Mouse (Mus musculus): Measurements from ENCODE around the gene 4930451I11Rik. TPM values are rescaled to one million over a fixed set of nuclear protein-coding genes. Genes with fewer than 3 reads are reported as not detected.

4930451I11Rik gene
- polyA plus RNA-seq, 1 experiment from 2014 or later = not detected

- H3K9ac ChIP-seq = no peak overlapping the region
- 86% methylated on average over 7 of the region's 7 CpGs for WGBS
- H3K27me3 ChIP-seq = no peaks in the 10 kb centered on the region
- no peak for ATAC-seq (ENCODE audit: low FRiP score)
- no peaks in the 10 kb centered on the region for H3K9me3 ChIP-seq
- H3K4me3 ChIP-seq = no peak overlapping the region
- H3K4me2 ChIP-seq = no peak overlapping the region
- H3K36me3 ChIP-seq = peaks cover 59% of the 10 kb centered on the region
- no peak overlapping the region for H3K27ac ChIP-seq
- peaks cover 29% of the 10 kb centered on the region for H3K4me1 ChIP-seq (replicated peaks)
These were observed 47.0 kb downstream of the 4930451I11Rik start for GRCm38 (mm10) chr7:126784469-126784868.

- H3K27ac ChIP-seq = no peak overlapping the region
- no peak for ATAC-seq (ENCODE audit: low FRiP score)
- H3K4me3 ChIP-seq = no peak overlapping the region
- peaks cover 50% of the 10 kb centered on the region for H3K36me3 ChIP-seq
- H3K4me1 ChIP-seq (replicated peaks) = peaks cover 41% of the 10 kb centered on the region
- H3K27me3 ChIP-seq = no peaks in the 10 kb centered on the region
- 84% methylated on average over 13 of the region's 13 CpGs for WGBS
- no peak overlapping the region for H3K4me2 ChIP-seq
- H3K9me3 ChIP-seq = no peaks in the 10 kb centered on the region
- H3K9ac ChIP-seq = no peak overlapping the region
These were observed 48.7 kb downstream of the 4930451I11Rik start for GRCm38 (mm10) chr7:126782693-126783092.

GRCm38 (mm10) chr7:126781661-126782370 is 49.6 kb downstream of the 4930451I11Rik start:
- Histone ChIP-seq H3K27ac (0 out of 2 replicates have a peak overlapping the region, but pooled peaks have one; percentile 32), H3K9ac (peak overlapping the region; percentile 72), H3K4me3 (peak overlapping the region; percentile 43; the same call in 1 of the 2 replicates), H3K4me2 (peak overlapping the region; percentile 92), H3K27me3 (no peaks in the 10 kb centered on the region), H3K4me1 (replicated peaks) (peaks cover 49% of the 10 kb centered on the region), H3K36me3 (peaks cover 41% of the 10 kb centered on the region), H3K9me3 (no peaks in the 10 kb centered on the region)
- ATAC-seq (ENCODE audit: low FRiP score) = no peak
- 48% methylated on average over 11 of the region's 11 CpGs for WGBS

GRCm38 (mm10) chr7:126780971-126781635 is 50.3 kb downstream of the 4930451I11Rik start, which contains the start of gene Tbx6:
Gene Tbx6 (plus strand): TSS chr7:126781483.
- H3K4me2 ChIP-seq = peak within 1 kb of the TSS; percentile 92
- H3K4me1 ChIP-seq (replicated peaks) = peaks cover 54% of the 10 kb centered on the region
- H3K9me3 ChIP-seq = no peaks in the 10 kb centered on the region
- H3K9ac ChIP-seq = peak within 1 kb of the TSS; percentile 72
- peaks cover 34% of the 10 kb centered on the region for H3K36me3 ChIP-seq
- H3K27me3 ChIP-seq = no peaks in the 10 kb centered on the region
- H3K27ac ChIP-seq = peak within 1 kb of the TSS; percentile 90
- peak; percentile 11 for ATAC-seq (ENCODE audit: low FRiP score)
- WGBS = 8% methylated on average over 22 of the region's 22 CpGs
- peak within 1 kb of the TSS; percentile 43 for H3K4me3 ChIP-seq

Other genes with a start within 250 kb of the 4930451I11Rik start
- gene Apobr, start 246.7 kb downstream of the 4930451I11Rik start, polyA plus RNA-seq (2015; fragmentation: Nextera tagmentation; extraction: Ambion mirVana) = 0.66 and 0.68 TPM in 2 replicates
- gene Cln3, start 245.8 kb downstream of the 4930451I11Rik start, polyA plus RNA-seq (2015; fragmentation: Nextera tagmentation; extraction: Ambion mirVana) = 31.1 and 35.2 TPM in 2 replicates
- not detected in 2 replicates for gene Il27, start 236.7 kb downstream of the 4930451I11Rik start, polyA plus RNA-seq (2015; fragmentation: Nextera tagmentation; extraction: Ambion mirVana)
- gene Nupr1, start 200.8 kb downstream of the 4930451I11Rik start, polyA plus RNA-seq (2015; fragmentation: Nextera tagmentation; extraction: Ambion mirVana) = 8.8 and 9.8 TPM in 2 replicates
- gene Sgf29, start 182.3 kb downstream of the 4930451I11Rik start, polyA plus RNA-seq (2015; fragmentation: Nextera tagmentation; extraction: Ambion mirVana) = 53.4 and 56.5 TPM in 2 replicates
- gene Sult1a1, start 155.2 kb downstream of the 4930451I11Rik start, polyA plus RNA-seq (2015; fragmentation: Nextera tagmentation; extraction: Ambion mirVana) = 1.4 and 1.6 TPM in 2 replicates
- gene Bola2, start 136.2 kb downstream of the 4930451I11Rik start, polyA plus RNA-seq (2015; fragmentation: Nextera tagmentation; extraction: Ambion mirVana) = 149 and 154 TPM in 2 replicates
- 20.9 and 22.2 TPM in 2 replicates for gene Slx1b, start 135.9 kb downstream of the 4930451I11Rik start, polyA plus RNA-seq (2015; fragmentation: Nextera tagmentation; extraction: Ambion mirVana)
- 81.4 and 90.1 TPM in 2 replicates for gene Coro1a, start 123.9 kb downstream of the 4930451I11Rik start, polyA plus RNA-seq (2015; fragmentation: Nextera tagmentation; extraction: Ambion mirVana)
- 94.2 and 95.8 TPM in 2 replicates for gene Mapk3, start 72.0 kb downstream of the 4930451I11Rik start, polyA plus RNA-seq (2015; fragmentation: Nextera tagmentation; extraction: Ambion mirVana)
- 2.0 and 2.3 TPM in 2 replicates for gene Gdpd3, start 65.3 kb downstream of the 4930451I11Rik start, polyA plus RNA-seq (2015; fragmentation: Nextera tagmentation; extraction: Ambion mirVana)
- gene Ypel3, start 54.7 kb downstream of the 4930451I11Rik start, polyA plus RNA-seq (2015; fragmentation: Nextera tagmentation; extraction: Ambion mirVana) = 173 and 179 TPM in 2 replicates
- 0.32 and 0.84 TPM in 2 replicates for gene Tbx6, start 50.2 kb downstream of the 4930451I11Rik start, polyA plus RNA-seq (2015; fragmentation: Nextera tagmentation; extraction: Ambion mirVana)
- 196 and 214 TPM in 2 replicates for gene Ppp4c, start 39.1 kb downstream of the 4930451I11Rik start, polyA plus RNA-seq (2015; fragmentation: Nextera tagmentation; extraction: Ambion mirVana)
- gene Fam57b, start 34.0 kb downstream of the 4930451I11Rik start, polyA plus RNA-seq (2015; fragmentation: Nextera tagmentation; extraction: Ambion mirVana) = 52.1 and 55.6 TPM in 2 replicates
- gene Doc2a, start 15.8 kb upstream of the 4930451I11Rik start, polyA plus RNA-seq (2015; fragmentation: Nextera tagmentation; extraction: Ambion mirVana) = 7.1 and 9.3 TPM in 2 replicates
- 20.2 and 25.7 TPM in 2 replicates for gene Hirip3, start 30.3 kb upstream of the 4930451I11Rik start, polyA plus RNA-seq (2015; fragmentation: Nextera tagmentation; extraction: Ambion mirVana)
- gene Ino80e, start 30.7 kb upstream of the 4930451I11Rik start, polyA plus RNA-seq (2015; fragmentation: Nextera tagmentation; extraction: Ambion mirVana) = 81.8 and 89.4 TPM in 2 replicates
- gene Taok2, start 53.1 kb upstream of the 4930451I11Rik start, polyA plus RNA-seq (2015; fragmentation: Nextera tagmentation; extraction: Ambion mirVana) = 57.2 and 57.4 TPM in 2 replicates
- 26.3 and 28.4 TPM in 2 replicates for gene Tmem219, start 91.3 kb upstream of the 4930451I11Rik start, polyA plus RNA-seq (2015; fragmentation: Nextera tagmentation; extraction: Ambion mirVana)
- 98.7 and 101 TPM in 2 replicates for gene Kctd13, start 97.2 kb upstream of the 4930451I11Rik start, polyA plus RNA-seq (2015; fragmentation: Nextera tagmentation; extraction: Ambion mirVana)
- gene Asphd1, start 117.9 kb upstream of the 4930451I11Rik start, polyA plus RNA-seq (2015; fragmentation: Nextera tagmentation; extraction: Ambion mirVana) = 6.1 and 6.4 TPM in 2 replicates
- 32.7 and 36.7 TPM in 2 replicates for gene Sez6l2, start 118.9 kb upstream of the 4930451I11Rik start, polyA plus RNA-seq (2015; fragmentation: Nextera tagmentation; extraction: Ambion mirVana)
- gene Cdipt, start 144.3 kb upstream of the 4930451I11Rik start, polyA plus RNA-seq (2015; fragmentation: Nextera tagmentation; extraction: Ambion mirVana) = 109 and 112 TPM in 2 replicates
- 1.2 and 1.4 TPM in 2 replicates for gene Cdiptos, start 144.5 kb upstream of the 4930451I11Rik start, polyA plus RNA-seq (2015; fragmentation: Nextera tagmentation; extraction: Ambion mirVana)
- gene Mvp, start 183.0 kb upstream of the 4930451I11Rik start, polyA plus RNA-seq (2015; fragmentation: Nextera tagmentation; extraction: Ambion mirVana) = 4.5 and 5.2 TPM in 2 replicates
- gene Pagr1b, start 184.8 kb upstream of the 4930451I11Rik start, polyA plus RNA-seq (2015; fragmentation: Nextera tagmentation; extraction: Ambion mirVana) = 0.45 and 1.1 TPM in 2 replicates
- gene Pagr1a, start 185.7 kb upstream of the 4930451I11Rik start, polyA plus RNA-seq (2015; fragmentation: Nextera tagmentation; extraction: Ambion mirVana) = 41.8 and 53.4 TPM in 2 replicates
- 66.8 and 73.4 TPM in 2 replicates for gene Gm42742, start 189.5 kb upstream of the 4930451I11Rik start, polyA plus RNA-seq (2015; fragmentation: Nextera tagmentation; extraction: Ambion mirVana)
- gene Prrt2, start 189.6 kb upstream of the 4930451I11Rik start, polyA plus RNA-seq (2015; fragmentation: Nextera tagmentation; extraction: Ambion mirVana) = 18.3 and 19.2 TPM in 2 replicates
- 59.8 and 60.8 TPM in 2 replicates for gene Maz, start 195.4 kb upstream of the 4930451I11Rik start, polyA plus RNA-seq (2015; fragmentation: Nextera tagmentation; extraction: Ambion mirVana)
- 30.2 and 32.6 TPM in 2 replicates for gene Kif22, start 210.8 kb upstream of the 4930451I11Rik start, polyA plus RNA-seq (2015; fragmentation: Nextera tagmentation; extraction: Ambion mirVana)

All from hindbrain, embryonic 13.5 days (tissue).